Mouse (Mus musculus): Measurements from ENCODE around the gene Tlr9.

- TF ChIP-seq FLI1 (IDR thresholded peaks at IDR 0.05; ENCODE audit: low read length) (no peak), GATA1 (IDR thresholded peaks at IDR 0.05; ENCODE audit: borderline replicate concordance, low read length) (no peak)
Measured at GRCm38 (mm10) chr9:106231816-106232215, 9.4 kb downstream of the Tlr9 start.

All from megakaryocyte, embryonic 14.5 days (primary cell).